Mouse (Mus musculus): Measurements from ENCODE around the gene Drc3.

GRCm38 (mm10) chr11:60317376-60318102 is 35.6 kb upstream of the Drc3 start:
- TF ChIP-seq CTCF (IDR thresholded peaks at IDR 0.05) (no peak), EP300 (IDR thresholded peaks at IDR 0.05) (no peak)
